ENCODE assay signal across 18 mouse cellular contexts in the genomic region with DNA sequence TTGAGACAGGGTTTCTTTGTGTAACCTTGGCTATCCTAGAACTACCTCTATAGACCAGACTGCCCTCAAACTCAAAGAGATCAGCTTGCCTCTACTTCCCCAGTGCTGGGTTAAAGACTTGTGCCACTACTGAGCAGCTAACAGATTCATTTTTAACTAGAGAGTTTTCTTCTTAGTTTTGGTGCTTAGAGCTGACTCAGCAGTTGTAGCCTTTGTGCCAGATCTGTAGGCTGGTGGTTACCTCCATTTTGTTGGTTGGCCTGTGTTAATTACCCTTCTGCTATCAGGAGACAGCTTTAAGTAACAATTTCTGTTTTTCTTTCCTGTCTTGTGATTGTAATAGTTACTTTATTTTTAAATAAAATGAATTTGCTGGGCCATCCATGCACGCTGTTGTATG.
DNase-seq lines count a peak whose midpoint lies in the region; TF ChIP-seq lines count a peak whose summit lies in the region.
"Had no signal": no experiment of that assay in that cellular context is flagged by ENCODE, and none has a peak within 500 bp of the region (broad histone marks: within the 10 kb centered on the region; RNA-seq: fewer than 3 reads in every experiment).

No protein-coding gene starts in this region.

- no peak overlapping the region for H3K9ac ChIP-seq in CH12.LX (ENCODE audit: insufficient read depth, low read depth)
- H3K9ac ChIP-seq in ES-E14 (ENCODE audit: insufficient read depth, low read depth, low read length, poor library complexity, severe bottlenecking) = no peak overlapping the region

- H3K9me3 ChIP-seq in CH12.LX (replicated peaks; ENCODE audit: low read length) = no peaks in the 10 kb centered on the region
- no peaks in the 10 kb centered on the region for H3K9me3 ChIP-seq in ES-E14 (ENCODE audit: control insufficient read depth, insufficient read depth, low read depth, low read length)
- H3K9me3 ChIP-seq: G1E had no signal

- DNase-seq in CH12.LX (ENCODE audit: extremely low read depth) = no peak
- no peak for DNase-seq in ES-E14 (ENCODE audit: low read depth, low spot score)
- DNase-seq in urinary bladder, postnatal 36 days (ENCODE audit: low spot score in 2 of 2) = no peak
- DNase-seq in neural tube, embryonic 10.5 days (ENCODE audit: extremely low spot score, low spot score) = no peak
- DNase-seq: adrenal gland, adult 2 months; adrenal gland, adult 8-10 months; adrenal gland, postnatal 10 days; adrenal gland, postnatal 14 days; adrenal gland, postnatal 25 days; adrenal gland, postnatal 36 days; B cell, adult 2 months; cerebellum, adult 11 months; cerebellum, adult 11-12 months; cerebellum, adult 18-20 months; cerebellum, adult 2 months; cerebellum, adult 8-10 months had no signal

- TF ChIP-seq EP300 in CH12.LX (IDR thresholded peaks at IDR 0.05; ENCODE audit: low read length) = no peak

- no peak for TF ChIP-seq POLR2A in CH12.LX (IDR thresholded peaks at IDR 0.05; ENCODE audit: low read depth, low read length)

- in situ Hi-C loops in CH12.LX (cut with MboI; ENCODE audit: low pct_ligation_motif_present, low pct_unique_long_range_greater_than_20kb, low sequenced_read_pairs) (no loop called here), ES-E14 (cut with MboI; ENCODE audit: low sequenced_read_pairs in 2 of 2, unreplicated experiment in 2 of 2) (no loop called here)

- H3K4me2 ChIP-seq in CH12.LX (ENCODE audit: insufficient read depth, low read depth, poor library complexity, severe bottlenecking) = no peak overlapping the region

- H3K27me3 ChIP-seq in CH12.LX (replicated peaks) = no peaks in the 10 kb centered on the region
- H3K27me3 ChIP-seq: Patski had no signal

- H3K4me1 ChIP-seq in CH12.LX (ENCODE audit: control insufficient read depth in 1 of 2, insufficient read depth in 2 of 2) (no peaks in the 10 kb centered on the region), ES-E14 (ENCODE audit: control insufficient read depth in 2 of 2, insufficient read depth in 2 of 2, low read length in 2 of 2, poor library complexity in 1 of 2) (no peaks in the 10 kb centered on the region)

- dilution Hi-C loops in CH12.LX (cut with MboI; ENCODE audit: extremely low pct_ligation_motif_present, extremely low pct_unique_long_range_greater_than_20kb, low sequenced_read_pairs) = no loop called here

- TF ChIP-seq RAD21 in CH12.LX (IDR thresholded peaks at IDR 0.05; ENCODE audit: low read depth, low read length) = no peak

- H3K36me3 ChIP-seq in CH12.LX (replicated peaks in 1 of 2; ENCODE audit: control insufficient read depth in 1 of 2, insufficient read depth in 1 of 2, low read length in 1 of 2) = peaks cover 49 to 92% of the 10 kb centered on the region in 2 experiments
- peaks cover 37% of the 10 kb centered on the region for H3K36me3 ChIP-seq in ES-E14 (ENCODE audit: control insufficient read depth, insufficient read depth, low read length, poor library complexity, severe bottlenecking)

- H3K27ac ChIP-seq in CH12.LX (ENCODE audit: insufficient read depth, low read depth) (no peak overlapping the region), ES-E14 (ENCODE audit: insufficient read depth, low read depth, low read length, poor library complexity, severe bottlenecking) (no peak overlapping the region)

- no peaks in the 10 kb centered on the region for H3K79me2 ChIP-seq in CH12.LX (replicated peaks; ENCODE audit: control insufficient read depth, extremely low read depth, insufficient read depth, poor library complexity, severe bottlenecking)

- no peak overlapping the region for H3K4me3 ChIP-seq in CH12.LX (replicated peaks in 1 of 3; ENCODE audit: low read depth in 2 of 3, low read length in 2 of 3, poor library complexity in 1 of 3)
- no peak overlapping the region for H3K4me3 ChIP-seq in ES-E14 (ENCODE audit: insufficient read depth in 1 of 2, low read depth in 1 of 2, low read length in 2 of 2, poor library complexity in 1 of 2, severe bottlenecking in 1 of 2)

- no peak for TF ChIP-seq CTCF in CH12.LX (conservative IDR thresholded peaks at IDR 0.05 in 1 of 2, IDR thresholded peaks at IDR 0.05 in 1 of 2; ENCODE audit: low read depth in 2 of 2, low read length in 2 of 2)

TF ChIP-seq in CH12.LX, 34 proteins besides CTCF, POLR2A, EP300 and RAD21:
- TF ChIP-seq RCOR1 (conservative IDR thresholded peaks at IDR 0.05; ENCODE audit: low read depth, low read length) (no peak), MAFK (IDR thresholded peaks at IDR 0.05; ENCODE audit: insufficient replicate concordance, low read length) (peak; percentile 65; the same call in 1 of the 2 replicates)

TF ChIP-seq in ES-E14, 5 proteins besides CTCF, POLR2A, EP300 and RAD21:
- no peak for TF ChIP-seq HCFC1 (IDR thresholded peaks at IDR 0.05; ENCODE audit: borderline replicate concordance, insufficient read depth, low read length)
- peak; percentile 85 for TF ChIP-seq MAFK (IDR thresholded peaks at IDR 0.05; ENCODE audit: insufficient read depth, low read depth, low read length)
- no peak for TF ChIP-seq CHD2 (IDR thresholded peaks at IDR 0.05; ENCODE audit: low read depth, low read length)
- TF ChIP-seq ZC3H11A (IDR thresholded peaks at IDR 0.05; ENCODE audit: borderline replicate concordance, low read depth, low read length) = no peak
